Comparison of ENCODE assay signal across 8 mouse cellular contexts in the genomic region with DNA sequence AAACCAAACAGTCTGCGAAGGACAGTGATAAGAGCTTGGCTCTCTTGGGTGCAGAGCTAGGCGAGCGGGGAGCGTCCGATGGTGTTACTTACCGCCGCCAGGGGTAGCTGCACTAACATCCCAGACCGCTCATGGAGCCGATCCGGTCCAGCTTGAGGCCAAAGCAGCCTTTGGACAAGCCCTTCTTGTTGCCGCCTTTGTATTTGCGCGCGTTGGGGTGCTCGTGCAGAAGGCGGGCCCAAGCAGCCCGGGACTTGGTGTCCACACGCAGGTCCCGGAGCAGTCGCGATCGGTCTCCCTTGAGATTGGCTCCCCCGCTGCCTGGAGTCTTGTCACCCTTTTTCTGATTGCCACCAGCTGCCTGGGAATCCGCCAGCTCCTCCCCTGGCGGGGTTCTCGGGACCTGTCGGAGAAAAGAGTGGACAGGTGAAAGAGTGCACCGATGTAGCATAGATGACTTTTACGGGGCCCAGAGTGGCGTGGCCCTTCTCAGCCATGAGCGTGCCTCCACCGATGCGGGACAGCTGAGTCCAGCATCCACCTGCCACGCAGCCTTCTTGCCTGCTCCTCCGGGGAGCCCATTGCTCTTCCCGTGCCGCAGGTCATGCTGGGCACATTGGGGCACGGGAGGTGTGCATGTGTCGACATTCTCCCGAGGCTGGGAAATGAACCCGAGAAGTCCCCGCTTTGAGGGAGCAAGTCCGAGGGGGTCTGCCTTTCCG. TPM values are rescaled to one million over a fixed set of nuclear protein-coding genes. Genes with fewer than 3 reads are reported as not detected.
DNase-seq lines count a peak whose midpoint lies in the region; ATAC-seq and TF ChIP-seq lines count a peak whose summit lies in the region.

No protein-coding gene starts in this region.

- ATAC-seq in forebrain, embryonic 13.5 days: peak; percentile 61
- ATAC-seq in heart, embryonic 16.5 days (replicated peaks; ENCODE audit: extremely low read depth, insufficient read depth, low FRiP score): no peak; the same call in 1 of the 2 replicates

- no peaks in the 10 kb centered on the region for H3K9me3 ChIP-seq in forebrain, embryonic 13.5 days (replicated peaks)
- H3K9me3 ChIP-seq in heart, embryonic 16.5 days (replicated peaks; ENCODE audit: control insufficient read depth, low read length): no peaks in the 10 kb centered on the region

- H3K4me2 ChIP-seq in forebrain, embryonic 13.5 days: peak overlapping the region; percentile 98
- peak overlapping the region; percentile 98 for H3K4me2 ChIP-seq in heart, embryonic 16.5 days (ENCODE audit: low read depth, low read length)

- no peak overlapping the region for H3K27ac ChIP-seq in forebrain, embryonic 13.5 days
- H3K27ac ChIP-seq in heart, embryonic 16.5 days (ENCODE audit: low read length): no peak overlapping the region
- H3K27ac ChIP-seq in liver, adult 2 months (replicated peaks; ENCODE audit: insufficient read depth, low read depth, low read length): no peak overlapping the region

- TF ChIP-seq CTCF in liver, adult 2 months (IDR thresholded peaks at IDR 0.05; ENCODE audit: low read depth, low read length): peak; percentile 94

- TF ChIP-seq POLR2A in liver, adult 2 months (IDR thresholded peaks at IDR 0.05; ENCODE audit: extremely low read depth, insufficient read depth, low read length): no peak

- peak; percentile 86 for DNase-seq in ES-CJ7 (ENCODE audit: low read depth, low spot score)
- peak; percentile 53 for DNase-seq in cerebellum, adult 11 months
- peak; percentile 87 for DNase-seq in kidney, postnatal 10 days
- peak; percentile 72 for DNase-seq in liver, adult 2 months (ENCODE audit: extremely low read depth, low read depth, low spot score)
- peak; percentile 75 for DNase-seq in neural tube, embryonic 10.5 days (ENCODE audit: extremely low spot score, low spot score)
- DNase-seq in testis, postnatal 14 days (ENCODE audit: low spot score): peak; percentile 58

- H3K4me3 ChIP-seq in forebrain, embryonic 13.5 days: peak overlapping the region; percentile 61
- H3K4me3 ChIP-seq in heart, embryonic 16.5 days (ENCODE audit: low read length): peak overlapping the region; percentile 61
- H3K4me3 ChIP-seq in liver, adult 2 months (ENCODE audit: insufficient read depth, low read depth, low read length): peak overlapping the region; percentile 37; the same call in 1 of the 2 replicates

- no peaks in the 10 kb centered on the region for H3K36me3 ChIP-seq in forebrain, embryonic 13.5 days (ENCODE audit: poor library complexity, severe bottlenecking)
- no peaks in the 10 kb centered on the region for H3K36me3 ChIP-seq in heart, embryonic 16.5 days (ENCODE audit: control insufficient read depth, insufficient read depth)
- H3K36me3 ChIP-seq in liver, adult 2 months (ENCODE audit: control insufficient read depth, insufficient read depth, low read length): no peaks in the 10 kb centered on the region

- no peaks in the 10 kb centered on the region for H3K79me2 ChIP-seq in liver, adult 2 months (ENCODE audit: control insufficient read depth, insufficient read depth, low read length)

- H3K4me1 ChIP-seq in forebrain, embryonic 13.5 days: peaks cover 14% of the 10 kb centered on the region
- peaks cover 6% of the 10 kb centered on the region for H3K4me1 ChIP-seq in heart, embryonic 16.5 days (ENCODE audit: control insufficient read depth, insufficient read depth, low read length)
- peaks cover 5% of the 10 kb centered on the region for H3K4me1 ChIP-seq in liver, adult 2 months (ENCODE audit: control insufficient read depth, insufficient read depth, low read length)

- under 1% methylated on average over 44 of the region's 44 CpGs for WGBS in forebrain, embryonic 13.5 days
- 1% methylated on average over 44 of the region's 44 CpGs for WGBS in heart, embryonic 16.5 days
- under 1% methylated on average over 44 of the region's 44 CpGs for WGBS in liver, adult 2 months

- H3K9ac ChIP-seq in forebrain, embryonic 13.5 days: peak overlapping the region; percentile 74
- H3K9ac ChIP-seq in heart, embryonic 16.5 days (ENCODE audit: low read length): peak overlapping the region; percentile 57
- peak overlapping the region; percentile 6; the same call in 1 of the 2 replicates for H3K9ac ChIP-seq in liver, adult 2 months (ENCODE audit: low read depth, low read length)

- H3K27me3 ChIP-seq in forebrain, embryonic 13.5 days: peaks cover 38% of the 10 kb centered on the region
- H3K27me3 ChIP-seq in heart, embryonic 16.5 days (ENCODE audit: control insufficient read depth, insufficient read depth, low read length): peaks cover 48% of the 10 kb centered on the region
- peaks cover 4% of the 10 kb centered on the region; the same call in 1 of the 2 replicates for H3K27me3 ChIP-seq in liver, adult 2 months (ENCODE audit: control insufficient read depth, insufficient read depth, low read length)

RNA-seq across cellular contexts. Expression of gene Nppc, which starts 0.7 kb away (rescaled TPM):
- 2.6 and 2.7 TPM in 2 replicates for polyA plus RNA-seq in forebrain, embryonic 13.5 days (2015; fragmentation: Nextera tagmentation; extraction: Ambion mirVana)
- 1.2 and 1.4 TPM in 2 replicates for polyA plus RNA-seq in heart, embryonic 16.5 days (2015; fragmentation: Nextera tagmentation; extraction: Ambion mirVana)
- total RNA-seq in liver, adult 2 months (2014; rRNA removed): not detected in 2 replicates
- not detected in 2 replicates for polyA plus RNA-seq in liver, adult 2 months (2012; rRNA removed)

RNA-seq across cellular contexts. Expression of gene Dis3l2, which starts 33.9 kb away (rescaled TPM):
- polyA plus RNA-seq in forebrain, embryonic 13.5 days (2015; fragmentation: Nextera tagmentation; extraction: Ambion mirVana): 35.8 and 39.2 TPM in 2 replicates
- polyA plus RNA-seq in heart, embryonic 16.5 days (2015; fragmentation: Nextera tagmentation; extraction: Ambion mirVana): 16.6 and 17.0 TPM in 2 replicates
- total RNA-seq in liver, adult 2 months (2014; rRNA removed): 13.2 and 13.4 TPM in 2 replicates
- 7.7 and 9.0 TPM in 2 replicates for polyA plus RNA-seq in liver, adult 2 months (2012; rRNA removed)

Comparison
In these comparisons a context has a peak if more than half of its experiments do, and no peak if none do; other contexts are left out.
1. H3K9ac ChIP-seq: peak in every context shown above with its lines; median percentile 74 in forebrain, embryonic 13.5 days; 57 in heart, embryonic 16.5 days; 6 in liver, adult 2 months.